Mouse (Mus musculus) layer of hippocampus, adult 2 months (tissue): ENCODE data around the gene Gm15319. TPM values are rescaled to one million over a fixed set of nuclear protein-coding genes. Genes with fewer than 3 reads are reported as not detected.
A peak's percentile ranks its signal among the peaks of the same experiment; 100 is the strongest.
"Not testable (repeated sequence)": the region's sequence is repeated elsewhere in the genome, so short reads cannot be mapped to it uniquely, and the experiment has no call there.

ENCODE experiments used
- DNase-seq, 2 experiments: peaks; one replicate each; pipeline ENCODE4 v3.0.0; 2022; ENCODE audit warnings: low spot score in 2 of 2
- H3K27ac ChIP-seq: fragments of 200-600 bp; 2 replicates; pipeline ENCODE4 v1.8.1; 2022
- H3K4me3 ChIP-seq: fragments of 200-600 bp; 2 replicates; pipeline ENCODE4 v1.8.1; 2022; ENCODE audit warnings: mild to moderate bottlenecking
- CTCF ChIP-seq: fragments of 200-600 bp; conservative IDR thresholded peaks from 2 replicates; pipeline ENCODE4 v1.8.1; 2022; ENCODE audit warnings: antibody characterized with exemption, mild to moderate bottlenecking, moderate library complexity
- long read RNA-seq, 2 experiments: library from polyadenylated mRNA; stranded (forward); transcript quantifications; one replicate each; pipeline ENCODE4 v2.0.0; 2021; ENCODE audit warnings: borderline mapping rate in 2 of 2
- total RNA-seq, 2 experiments: library from RNA; stranded (reverse); gene quantifications; 2 replicates each; pipeline ENCODE4 v1.2.3; 2021

The Gm15319 gene
- total RNA-seq: 1 to 10 TPM in 1 of 2 experiments, under 1 TPM in 1; 0.96 to 1.3 TPM
- long read RNA-seq, experiment 1: 0 reads
- long read RNA-seq, experiment 2: 0 reads

GRCm38 (mm10) chr8:20363110-20363509 lies at the start of gene Gm15319:
Gene Gm15319 (minus strand): TSS chr8:20363210.
- H3K4me3 ChIP-seq, H3K27ac ChIP-seq, DNase-seq: not testable (repeated sequence)

GRCm38 (mm10) chr8:20410355-20410754 lies 47.3 kb upstream of the Gm15319 start:
- not testable (repeated sequence) for DNase-seq, H3K4me3 ChIP-seq

GRCm38 (mm10) chr8:20408441-20409030 lies 45.5 kb upstream of the Gm15319 start:
- not testable (repeated sequence) for H3K4me3 ChIP-seq, H3K27ac ChIP-seq
- DNase-seq: peak in 1 of 2 experiments; percentile 32

More at GRCm38 (mm10) chr8:20410355-20410754, 47.3 kb upstream of the Gm15319 start:
- H3K27ac ChIP-seq: not testable (repeated sequence)

- not testable (repeated sequence) for H3K4me3 ChIP-seq, H3K27ac ChIP-seq
- DNase-seq: peak in 1 of 2 experiments; percentile 18
- peak; percentile 52 for TF ChIP-seq CTCF
These were observed 26.3 kb upstream of the Gm15319 start for GRCm38 (mm10) chr8:20389363-20389739.

- DNase-seq: peak in 1 of 2 experiments; percentile 14
- TF ChIP-seq CTCF: peak; percentile 12
- not testable (repeated sequence) for H3K27ac ChIP-seq, H3K4me3 ChIP-seq
These were observed 25.8 kb upstream of the Gm15319 start for GRCm38 (mm10) chr8:20388706-20389362.

GRCm38 (mm10) chr8:20387121-20387794 lies 24.2 kb upstream of the Gm15319 start:
- H3K27ac ChIP-seq, H3K4me3 ChIP-seq: not testable (repeated sequence)
- DNase-seq: peak in 1 of 2 experiments; percentile 11

GRCm38 (mm10) chr8:20384990-20385389 lies 22.0 kb upstream of the Gm15319 start:
- not testable (repeated sequence) for H3K27ac ChIP-seq, DNase-seq, H3K4me3 ChIP-seq

- not testable (repeated sequence) for DNase-seq, H3K4me3 ChIP-seq, H3K27ac ChIP-seq
These were observed 21.1 kb upstream of the Gm15319 start for GRCm38 (mm10) chr8:20384131-20384530.

GRCm38 (mm10) chr8:20382146-20382545 lies 19.1 kb upstream of the Gm15319 start:
- not testable (repeated sequence) for H3K27ac ChIP-seq, H3K4me3 ChIP-seq, DNase-seq

- not testable (repeated sequence) for H3K27ac ChIP-seq, H3K4me3 ChIP-seq, DNase-seq
These were observed 18.6 kb upstream of the Gm15319 start for GRCm38 (mm10) chr8:20381637-20382036.

GRCm38 (mm10) chr8:20381239-20381620 lies 18.2 kb upstream of the Gm15319 start:
- not testable (repeated sequence) for H3K27ac ChIP-seq, DNase-seq

GRCm38 (mm10) chr8:20380590-20381238 lies 17.7 kb upstream of the Gm15319 start:
- not testable (repeated sequence) for DNase-seq, H3K27ac ChIP-seq, H3K4me3 ChIP-seq

More at GRCm38 (mm10) chr8:20381239-20381620, 18.2 kb upstream of the Gm15319 start:
- not testable (repeated sequence) for H3K4me3 ChIP-seq

GRCm38 (mm10) chr8:20379650-20380436 lies 16.8 kb upstream of the Gm15319 start:
- not testable (repeated sequence) for H3K4me3 ChIP-seq, H3K27ac ChIP-seq
- peak in 1 of 2 experiments; percentile 12 for DNase-seq

- not testable (repeated sequence) for H3K4me3 ChIP-seq
- DNase-seq: peak; percentile 25 to 31
These were observed 16.0 kb upstream of the Gm15319 start for GRCm38 (mm10) chr8:20378786-20379649.

GRCm38 (mm10) chr8:20378353-20378752 lies 15.3 kb upstream of the Gm15319 start:
- not testable (repeated sequence) for H3K27ac ChIP-seq
- DNase-seq: peak in 1 of 2 experiments; percentile 17

More at GRCm38 (mm10) chr8:20378786-20379649, 16.0 kb upstream of the Gm15319 start:
- H3K27ac ChIP-seq: not testable (repeated sequence)

GRCm38 (mm10) chr8:20375698-20376097 lies 12.7 kb upstream of the Gm15319 start:
- not testable (repeated sequence) for DNase-seq, H3K4me3 ChIP-seq, H3K27ac ChIP-seq

More at GRCm38 (mm10) chr8:20378353-20378752, 15.3 kb upstream of the Gm15319 start:
- H3K4me3 ChIP-seq: not testable (repeated sequence)
